Mouse (Mus musculus) lung, adult 2 months (tissue): ENCODE measurements around the gene Mboat2.

ENCODE experiments used
- CTCF ChIP-seq: fragments of 200-500 bp; IDR thresholded peaks from 2 replicates; pipeline ENCODE4 v1.5.1; 2011; ENCODE audit warnings: mild to moderate bottlenecking, low read length, control low read depth; ENCODE audit not compliant: insufficient read depth
- POLR2A ChIP-seq: fragments of 200-500 bp; IDR thresholded peaks from 2 replicates; pipeline ENCODE4 v1.6.1; 2011; ENCODE audit warnings: low read depth, mild to moderate bottlenecking, control low read depth, low read length, borderline replicate concordance; ENCODE audit errors: extremely low read depth

GRCm38 (mm10) chr12:24837947-24838346 is 7.3 kb downstream of the Mboat2 start:
- TF ChIP-seq POLR2A = no peak
- no peak for TF ChIP-seq CTCF
